Mouse (Mus musculus) embryonic facial prominence, embryonic 14.5 days (tissue): Measurements from ENCODE around the gene Gm9837. TPM values are rescaled to one million over a fixed set of nuclear protein-coding genes. Genes with fewer than 3 reads are reported as not detected.

Experiments used
- ATAC-seq: fragments of 200-750 bp; cut with Nextera tagmentation; 2 replicates; pipeline ENCODE4 v1.8.0; 2017; ENCODE audit warnings: low read depth, moderate number of reproducible peaks, moderate TSS enrichment
- DNase-seq: peaks from one replicate; pipeline ENCODE4 v3.0.0-alpha.2; 2015; ENCODE audit warnings: low spot score
- H3K27ac ChIP-seq: fragments of 300-500 bp; sonication (generic); replicated peaks from 2 replicates; pipeline ENCODE4 v1.5.1; 2014; ENCODE audit warnings: low read depth, mild to moderate bottlenecking, low read length, moderate library complexity
- H3K27me3 ChIP-seq: fragments of 300-500 bp; sonication (generic); replicated peaks from 2 replicates; pipeline ENCODE4 v1.6.1; 2014; ENCODE audit warnings: low read length; ENCODE audit not compliant: control insufficient read depth, insufficient read depth
- H3K36me3 ChIP-seq: fragments of 300-500 bp; sonication (generic); 2 replicates; pipeline ENCODE4 v1.6.1; 2014; ENCODE audit warnings: low read length, mixed read lengths; ENCODE audit not compliant: control insufficient read depth, insufficient read depth
- H3K4me1 ChIP-seq: fragments of 300-500 bp; sonication (generic); 2 replicates; pipeline ENCODE4 v1.6.1; 2014; ENCODE audit warnings: antibody characterized with exemption, low read length; ENCODE audit not compliant: control insufficient read depth, insufficient read depth
- H3K4me2 ChIP-seq: fragments of 300-500 bp; sonication (generic); 2 replicates; pipeline ENCODE4 v1.6.1; 2014; ENCODE audit warnings: low read depth, mild to moderate bottlenecking, low read length, moderate library complexity, mixed read lengths
- H3K4me3 ChIP-seq: fragments of 300-500 bp; sonication (generic); 2 replicates; pipeline ENCODE4 v1.5.1; 2014; ENCODE audit warnings: low read depth, mild to moderate bottlenecking, low read length
- H3K9ac ChIP-seq: fragments of 300-500 bp; sonication (generic); 2 replicates; pipeline ENCODE4 v1.6.1; 2014; ENCODE audit warnings: low read depth, mild to moderate bottlenecking, low read length, moderate library complexity, mixed read lengths
- H3K9me3 ChIP-seq: fragments of 300-500 bp; sonication (generic); 2 replicates; pipeline ENCODE4 v1.6.1; 2016; ENCODE audit warnings: low read length; ENCODE audit not compliant: control insufficient read depth
- WGBS: fragments of 180-500 bp; shearing (Covaris S2); extraction: QIAGEN DNeasy Blood & Tissue Kit; methylation state at CpG from one replicate; pipeline ENCODE4 v1.1.7; 2014; 5-methylcytosine and 5-hydroxymethylcytosine counted together
- polyA plus RNA-seq: library from polyadenylated mRNA; unstranded; fragments of >200 nt; fragmentation: Nextera tagmentation; extraction: Ambion mirVana; gene quantifications from 2 replicates; pipeline ENCODE4 v1.2.1, GENCODE M21; 2014

Gene Gm9837
- polyA plus RNA-seq, 1 experiment from 2014 or later = not detected

DNA sequence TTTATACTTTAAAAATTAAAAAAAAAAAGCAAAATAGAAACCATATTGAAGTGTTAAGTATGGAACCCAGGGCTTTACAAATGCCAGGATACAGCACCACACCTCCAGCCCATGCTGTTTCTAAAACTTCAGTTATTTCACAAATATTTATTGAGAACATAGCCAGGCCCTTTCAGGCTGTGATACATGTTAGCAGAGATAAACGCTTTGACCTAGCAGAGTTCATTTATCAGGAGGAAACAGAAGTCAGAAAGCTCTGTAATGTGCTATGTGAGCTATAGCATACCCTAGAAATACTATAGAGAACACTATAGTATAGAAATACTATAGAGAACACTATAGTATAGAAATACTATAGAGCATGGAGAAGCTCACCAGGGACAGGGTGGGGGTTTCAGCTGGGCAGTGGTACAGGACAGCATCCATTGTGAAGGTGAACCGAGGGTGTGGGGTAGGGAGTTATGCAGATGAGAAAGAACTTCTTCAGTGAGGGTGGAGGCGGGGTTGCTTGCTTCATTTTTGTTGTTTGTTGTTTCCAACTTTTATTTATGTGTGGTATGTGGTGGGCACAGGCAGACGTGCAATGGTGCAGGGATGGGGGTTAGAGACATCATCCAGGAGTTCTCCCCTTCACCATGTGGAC lies 10.9 kb upstream of the Gm9837 start:
- H3K9ac ChIP-seq = no peak overlapping the region
- H3K36me3 ChIP-seq = no peaks in the 10 kb centered on the region
- no peak for ATAC-seq
- peaks cover 56% of the 10 kb centered on the region for H3K27me3 ChIP-seq
- H3K27ac ChIP-seq = no peak overlapping the region
- 0 out of 2 replicates have a peak, but pooled peaks cover 11% of the 10 kb centered on the region for H3K4me1 ChIP-seq
- no peaks in the 10 kb centered on the region for H3K9me3 ChIP-seq
- DNase-seq = no peak
- H3K4me2 ChIP-seq = no peak overlapping the region
- WGBS = 65% methylated on average over 4 of the region's 4 CpGs
- H3K4me3 ChIP-seq = no peak overlapping the region

DNA sequence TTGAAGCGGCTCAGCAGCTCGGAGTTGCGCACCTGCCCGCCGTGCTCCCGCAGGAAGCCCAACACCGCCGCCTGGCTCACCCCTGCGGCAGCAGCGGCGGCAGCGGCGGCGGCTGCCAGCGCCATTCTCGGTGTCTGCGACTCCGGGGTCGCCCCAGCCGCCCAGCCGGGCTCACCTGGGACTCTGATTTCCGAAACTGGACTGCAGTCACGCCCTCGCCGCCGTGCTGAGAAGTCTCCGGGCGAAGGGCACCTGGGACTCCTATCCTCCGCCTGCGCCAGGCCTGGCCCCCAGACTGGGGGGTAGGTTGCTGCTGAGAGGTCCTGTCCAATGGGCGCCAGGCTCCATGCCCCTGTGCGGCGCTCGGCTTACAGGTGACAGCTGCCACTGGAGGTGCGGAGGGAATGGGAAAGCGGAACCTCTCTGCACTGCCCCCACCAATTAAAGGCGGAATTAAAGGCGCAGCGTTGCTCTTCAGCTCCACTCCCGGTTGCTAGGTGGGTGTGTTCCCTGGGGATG lies 9.6 kb upstream of the Gm9837 start, which contains the start of the genes Gm9945 and Sowaha:
Gene Gm9945, plus strand, starts transcription at position 384 of the 519 bp plus-strand sequence.
Gene Sowaha, minus strand, starts transcription at position 492 of the 519 bp plus-strand sequence.
- H3K9me3 ChIP-seq = no peaks in the 10 kb centered on the region
- ATAC-seq = peak; percentile 89
- 7% methylated on average over 21 of the region's 40 CpGs for WGBS
- no peaks in the 10 kb centered on the region for H3K36me3 ChIP-seq
- H3K4me2 ChIP-seq = peak within 1 kb of the TSS; percentile 83
- peak within 1 kb of the TSS; percentile 47 for H3K4me3 ChIP-seq
- H3K27me3 ChIP-seq = peaks cover 59% of the 10 kb centered on the region
- DNase-seq = peak; percentile 59
- H3K9ac ChIP-seq = peak within 1 kb of the TSS; percentile 49
- no peak within 1 kb of the TSS for H3K27ac ChIP-seq
- H3K4me1 ChIP-seq = 0 out of 2 replicates have a peak, but pooled peaks cover 11% of the 10 kb centered on the region

DNA sequence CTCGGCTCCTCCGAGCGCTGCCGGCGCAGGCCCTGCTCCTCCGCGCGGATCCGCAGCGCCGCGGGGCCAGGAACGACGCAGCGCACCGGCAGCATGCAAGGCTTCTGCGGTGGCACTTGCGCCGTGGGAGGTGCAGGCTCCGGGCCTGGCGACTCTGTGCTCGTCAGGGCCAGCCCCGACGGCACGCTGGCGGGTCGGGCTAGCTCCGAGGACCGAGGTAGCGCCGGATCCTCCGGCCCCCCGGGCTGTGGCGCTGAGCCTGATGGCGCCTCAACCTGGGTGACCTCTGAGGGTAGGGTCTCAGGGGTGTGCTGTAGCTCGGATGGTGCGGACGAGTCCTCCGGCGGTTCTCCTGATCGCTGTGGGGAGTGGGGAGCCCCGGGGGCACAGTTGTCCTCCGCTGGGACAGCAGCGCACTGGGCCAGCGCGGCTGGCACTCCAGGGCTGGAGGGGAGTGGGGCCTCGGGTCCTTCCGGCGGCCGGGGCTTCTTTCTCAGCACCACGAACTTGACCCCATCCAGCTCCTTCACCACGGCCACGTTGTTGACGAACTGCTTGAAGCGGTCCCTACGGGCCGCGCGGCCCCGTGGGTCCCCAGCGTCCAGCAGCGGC lies 9.0 kb upstream of the Gm9837 start:
- Histone ChIP-seq H3K9me3 (no peaks in the 10 kb centered on the region), H3K4me3 (peak overlapping the region; percentile 47), H3K36me3 (no peaks in the 10 kb centered on the region), H3K9ac (peak overlapping the region; percentile 49), H3K27me3 (peaks cover 64% of the 10 kb centered on the region), H3K4me2 (peak overlapping the region; percentile 83), H3K4me1 (0 out of 2 replicates have a peak, but pooled peaks cover 11% of the 10 kb centered on the region), H3K27ac (no peak overlapping the region)
- WGBS = 2% methylated on average over 16 of the region's 62 CpGs
- ATAC-seq = peak; percentile 13
- no peak for DNase-seq

DNA sequence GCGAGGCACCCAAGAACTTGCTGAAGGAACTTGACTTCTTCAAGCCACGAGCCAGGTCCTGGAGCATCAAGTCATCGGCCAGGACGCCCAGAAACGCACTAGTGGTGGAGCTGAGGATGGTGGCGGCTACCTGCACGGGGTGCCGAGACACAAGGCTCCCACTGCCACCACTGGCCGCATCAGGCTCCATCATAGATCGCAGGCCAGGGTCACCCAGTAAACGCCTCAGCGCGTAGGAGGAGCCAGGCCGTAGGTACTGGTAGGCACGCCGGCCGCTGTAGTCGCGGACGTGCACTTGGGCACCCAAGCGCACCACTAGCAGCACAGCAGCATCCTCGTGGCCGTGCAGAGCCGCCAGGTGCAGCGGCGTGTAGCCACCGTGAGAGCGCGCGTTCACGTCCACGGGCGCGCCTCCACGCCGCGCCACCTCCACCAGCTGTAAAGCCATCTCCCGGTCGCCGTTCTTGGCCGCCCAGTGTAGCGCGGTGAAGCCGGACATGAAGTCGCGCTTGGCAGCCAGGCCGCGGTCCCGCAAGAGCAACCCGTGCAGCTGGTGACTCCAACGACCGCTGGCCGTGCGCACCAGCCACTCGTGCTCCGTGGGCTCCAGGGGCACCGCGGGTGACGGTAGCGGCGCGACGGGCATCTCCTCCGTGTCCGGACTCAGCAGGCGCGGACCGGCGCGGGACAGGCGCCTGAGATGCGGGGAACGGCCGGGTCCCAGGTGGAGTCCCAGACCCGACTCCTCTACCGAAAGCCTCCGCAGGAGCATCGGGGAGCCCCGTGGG lies 8.3 kb upstream of the Gm9837 start:
- no peaks in the 10 kb centered on the region for H3K36me3 ChIP-seq
- no peaks in the 10 kb centered on the region for H3K9me3 ChIP-seq
- H3K27me3 ChIP-seq = peaks cover 70% of the 10 kb centered on the region
- H3K4me1 ChIP-seq = 0 out of 2 replicates have a peak, but pooled peaks cover 11% of the 10 kb centered on the region
- DNase-seq (no peak), ATAC-seq (peak; percentile 2; the same call in 1 of the 2 replicates)
- H3K4me3 ChIP-seq = peak overlapping the region; percentile 47
- peak overlapping the region; percentile 83 for H3K4me2 ChIP-seq
- WGBS = 10% methylated on average over 43 of the region's 79 CpGs
- peak overlapping the region; percentile 49 for H3K9ac ChIP-seq
- H3K27ac ChIP-seq = no peak overlapping the region

DNA sequence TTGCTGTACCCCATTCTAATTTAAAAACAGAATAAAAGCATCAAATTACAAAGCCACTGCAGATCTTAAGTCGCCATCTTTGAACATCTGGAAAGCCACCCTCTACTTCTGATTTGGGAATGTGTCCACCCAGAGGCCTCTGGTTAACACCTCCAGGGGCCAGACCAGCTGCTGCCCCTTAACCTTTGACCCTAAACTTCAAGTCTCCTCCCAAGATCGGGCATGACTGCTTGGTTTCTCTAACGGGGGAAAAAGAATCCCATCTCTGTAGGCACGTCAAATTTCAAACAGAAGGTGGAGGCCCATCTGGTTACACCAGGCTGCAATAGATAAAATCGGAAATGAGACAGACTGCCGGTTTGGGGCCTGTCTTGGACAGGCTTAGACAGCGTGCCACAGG lies 7.6 kb upstream of the Gm9837 start:
- no peak overlapping the region for H3K9ac ChIP-seq
- no peaks in the 10 kb centered on the region for H3K36me3 ChIP-seq
- H3K4me1 ChIP-seq = 0 out of 2 replicates have a peak, but pooled peaks cover 11% of the 10 kb centered on the region
- H3K4me3 ChIP-seq = no peak overlapping the region
- 25% methylated on average over 7 of the region's 7 CpGs for WGBS
- no peaks in the 10 kb centered on the region for H3K9me3 ChIP-seq
- peaks cover 72% of the 10 kb centered on the region for H3K27me3 ChIP-seq
- DNase-seq = no peak
- ATAC-seq = no peak
- H3K27ac ChIP-seq = no peak overlapping the region
- H3K4me2 ChIP-seq = no peak overlapping the region

DNA sequence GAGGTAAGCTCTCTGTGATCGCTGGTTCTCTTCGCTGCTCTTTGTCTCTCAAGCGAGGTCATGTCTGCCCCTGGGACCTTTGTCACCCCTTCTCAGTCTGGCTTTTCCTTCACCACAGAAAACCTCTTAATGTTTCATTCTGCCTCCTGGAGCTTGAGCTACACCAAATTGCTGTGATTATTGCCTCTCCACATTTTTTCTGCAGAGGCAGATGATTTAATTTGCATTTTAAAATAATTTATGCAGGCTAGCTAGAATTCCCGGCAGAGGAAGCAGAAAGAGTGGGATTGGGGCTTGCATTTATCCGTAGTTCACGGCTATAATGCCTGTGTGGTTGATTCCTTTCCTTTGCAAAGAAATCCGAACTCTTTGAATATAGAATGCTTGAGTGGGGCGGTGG lies 5.3 kb upstream of the Gm9837 start:
- Histone ChIP-seq H3K36me3 (no peaks in the 10 kb centered on the region), H3K27me3 (peaks cover 65% of the 10 kb centered on the region), H3K9me3 (no peaks in the 10 kb centered on the region), H3K9ac (no peak overlapping the region), H3K27ac (no peak overlapping the region), H3K4me3 (no peak overlapping the region), H3K4me1 (peaks cover 13% of the 10 kb centered on the region; the same call in 1 of the 2 replicates), H3K4me2 (no peak overlapping the region; the same call in 1 of the 2 replicates)
- DNase-seq (no peak), ATAC-seq (no peak)
- 22% methylated on average over 8 of the region's 8 CpGs for WGBS

DNA sequence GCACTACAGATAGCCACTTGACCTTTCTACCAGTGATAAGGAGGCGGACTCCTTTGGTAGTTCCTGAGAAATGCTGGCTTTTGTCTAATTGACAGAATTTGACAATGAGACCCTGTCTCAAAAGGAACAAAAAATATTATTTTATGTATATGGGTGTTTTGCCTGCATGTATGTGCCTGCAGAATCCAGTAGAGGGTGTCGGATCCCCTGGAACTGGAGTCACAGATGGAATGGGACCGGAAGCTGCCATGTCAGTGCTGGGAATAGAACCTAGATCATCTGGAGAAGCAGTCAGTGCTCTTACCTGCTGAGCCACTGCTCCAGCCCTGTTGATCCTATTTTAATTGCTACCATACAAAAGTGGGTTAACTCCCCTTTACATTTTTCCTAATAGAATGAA lies 2.4 kb upstream of the Gm9837 start:
- Histone ChIP-seq H3K9me3 (no peaks in the 10 kb centered on the region), H3K9ac (no peak overlapping the region), H3K27ac (no peak overlapping the region), H3K4me1 (peaks cover 13% of the 10 kb centered on the region), H3K36me3 (no peaks in the 10 kb centered on the region), H3K4me3 (no peak overlapping the region), H3K27me3 (peaks cover 42% of the 10 kb centered on the region), H3K4me2 (no peak overlapping the region)
- ATAC-seq = no peak
- DNase-seq = no peak
- WGBS = 86% methylated on average over 3 of the region's 3 CpGs

DNA sequence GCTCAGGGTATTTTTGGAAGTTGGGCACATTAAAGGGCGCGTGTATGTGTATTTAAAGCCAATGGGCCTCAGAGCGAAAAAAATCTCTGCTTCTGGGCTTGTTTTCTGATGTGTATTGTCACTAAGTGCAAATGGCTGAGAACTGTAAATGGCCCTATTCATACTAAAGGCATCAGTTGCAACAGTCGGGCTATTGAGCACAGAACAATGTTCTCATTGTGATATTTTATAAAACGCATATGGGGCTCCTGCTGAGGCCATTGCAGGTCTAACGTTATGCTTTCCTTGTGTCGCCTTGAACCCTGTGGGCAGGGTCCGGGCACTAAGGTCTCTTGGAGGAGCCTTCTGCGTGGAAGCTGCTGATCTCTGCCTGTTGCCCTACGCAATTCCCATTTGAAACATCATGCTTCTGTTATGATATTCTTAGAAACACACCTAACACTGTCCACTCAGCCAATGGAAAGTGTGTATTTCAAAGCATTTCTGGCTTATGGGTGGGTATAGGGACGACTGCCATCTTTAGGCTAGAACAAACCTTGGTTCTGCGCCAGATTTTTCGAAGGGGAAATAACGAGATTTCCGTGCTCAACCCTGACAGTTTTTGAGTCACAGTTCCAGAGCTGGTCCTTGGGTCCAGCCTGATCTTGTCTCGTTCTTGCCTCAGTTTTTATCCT lies 848 bp downstream of the Gm9837 start:
- Histone ChIP-seq H3K4me3 (peak overlapping the region; percentile 24), H3K9ac (no peak overlapping the region; the same call in 1 of the 2 replicates), H3K9me3 (no peaks in the 10 kb centered on the region), H3K4me1 (peaks cover 21% of the 10 kb centered on the region), H3K27ac (peak overlapping the region; percentile 55), H3K4me2 (peak overlapping the region; percentile 57), H3K27me3 (peaks cover 52% of the 10 kb centered on the region), H3K36me3 (0 out of 2 replicates have a peak, but pooled peaks cover 4% of the 10 kb centered on the region)
- 20% methylated on average over 16 of the region's 16 CpGs for WGBS
- DNase-seq = peak; percentile 50
- ATAC-seq = peak; percentile 27; the same call in 1 of the 2 replicates
